Mouse (Mus musculus): ENCODE measurements around the gene Tmem132c. TPM values are rescaled to one million over a fixed set of nuclear protein-coding genes. Genes with fewer than 3 reads are reported as not detected.

The Tmem132c gene
- polyA plus RNA-seq, 2 experiments: 0.08 TPM; not detected in 1

- Histone ChIP-seq H3K4me1 (replicated peaks; ENCODE audit: control insufficient read depth in 2 of 2, insufficient read depth in 2 of 2, low read length in 1 of 2) (no peaks in the 10 kb centered on the region), H3K27me3 (ENCODE audit: control insufficient read depth, insufficient read depth, low read length) (no peaks in the 10 kb centered on the region), H3K9ac (replicated peaks) (no peak overlapping the region), H3K4me3 (ENCODE audit: insufficient read depth in 1 of 2, low read depth in 2 of 2, low read length in 2 of 2) (no peak overlapping the region), H3K9me3 (ENCODE audit: control insufficient read depth, low read length) (no peaks in the 10 kb centered on the region), H3K36me3 (replicated peaks; ENCODE audit: control insufficient read depth, insufficient read depth, low read depth) (no peaks in the 10 kb centered on the region), H3K27ac (no peak overlapping the region), H3K4me2 (ENCODE audit: low read depth) (no peak overlapping the region)
- no peak for TF ChIP-seq EP300 (IDR thresholded peaks at IDR 0.05; ENCODE audit: low read depth)
- TF ChIP-seq CTCF (IDR thresholded peaks at IDR 0.05; ENCODE audit: low read depth): no peak
- ATAC-seq (ENCODE audit: insufficient read depth) (no peak), DNase-seq (ENCODE audit: low read depth in 3 of 3, low spot score in 3 of 3) (no peak)
- 48% methylated on average over 4 of the region's 4 CpGs for WGBS (ENCODE audit: insufficient replicate concordance)
Observed at GRCm38 (mm10) chr5:127281186-127281585, 39.6 kb downstream of the Tmem132c start.

GRCm38 (mm10) chr5:127282539-127283123, 41.0 kb downstream of the Tmem132c start:
- Histone ChIP-seq H3K27me3 (ENCODE audit: control insufficient read depth, insufficient read depth, low read length) (no peaks in the 10 kb centered on the region), H3K36me3 (replicated peaks; ENCODE audit: control insufficient read depth, insufficient read depth, low read depth) (no peaks in the 10 kb centered on the region), H3K4me3 (ENCODE audit: insufficient read depth in 1 of 2, low read depth in 2 of 2, low read length in 2 of 2) (no peak overlapping the region), H3K9me3 (ENCODE audit: control insufficient read depth, low read length) (no peaks in the 10 kb centered on the region), H3K4me2 (ENCODE audit: low read depth) (no peak overlapping the region), H3K27ac (no peak overlapping the region), H3K9ac (replicated peaks) (no peak overlapping the region), H3K4me1 (replicated peaks; ENCODE audit: control insufficient read depth in 2 of 2, insufficient read depth in 2 of 2, low read length in 1 of 2) (no peaks in the 10 kb centered on the region)
- TF ChIP-seq EP300 (IDR thresholded peaks at IDR 0.05; ENCODE audit: low read depth): no peak
- TF ChIP-seq CTCF (IDR thresholded peaks at IDR 0.05; ENCODE audit: low read depth): no peak
- DNase-seq (ENCODE audit: low read depth in 3 of 3, low spot score in 3 of 3) (no peak), ATAC-seq (ENCODE audit: insufficient read depth) (no peak)
- WGBS (ENCODE audit: insufficient replicate concordance): 25% methylated on average over 6 of the region's 6 CpGs

GRCm38 (mm10) chr5:127286886-127287285, 45.3 kb downstream of the Tmem132c start:
- no peak for DNase-seq (ENCODE audit: low read depth in 3 of 3, low spot score in 3 of 3)
- Histone ChIP-seq H3K9me3 (ENCODE audit: control insufficient read depth, low read length) (no peaks in the 10 kb centered on the region), H3K27ac (no peak overlapping the region), H3K4me3 (ENCODE audit: insufficient read depth in 1 of 2, low read depth in 2 of 2, low read length in 2 of 2) (no peak overlapping the region), H3K4me1 (replicated peaks; ENCODE audit: control insufficient read depth in 2 of 2, insufficient read depth in 2 of 2, low read length in 1 of 2) (no peaks in the 10 kb centered on the region), H3K27me3 (ENCODE audit: control insufficient read depth, insufficient read depth, low read length) (no peaks in the 10 kb centered on the region), H3K36me3 (replicated peaks; ENCODE audit: control insufficient read depth, insufficient read depth, low read depth) (no peaks in the 10 kb centered on the region), H3K4me2 (ENCODE audit: low read depth) (no peak overlapping the region), H3K9ac (replicated peaks) (no peak overlapping the region)
- 60% methylated on average over 5 of the region's 5 CpGs for WGBS (ENCODE audit: insufficient replicate concordance)
- TF ChIP-seq CTCF (IDR thresholded peaks at IDR 0.05; ENCODE audit: low read depth): no peak
- TF ChIP-seq EP300 (IDR thresholded peaks at IDR 0.05; ENCODE audit: low read depth): no peak
- ATAC-seq (ENCODE audit: insufficient read depth): no peak

- ATAC-seq (ENCODE audit: insufficient read depth) (no peak), DNase-seq (ENCODE audit: low read depth in 3 of 3, low spot score in 3 of 3) (no peak)
- Histone ChIP-seq H3K4me2 (ENCODE audit: low read depth) (no peak overlapping the region), H3K27me3 (ENCODE audit: control insufficient read depth, insufficient read depth, low read length) (no peaks in the 10 kb centered on the region), H3K4me1 (replicated peaks; ENCODE audit: control insufficient read depth in 2 of 2, insufficient read depth in 2 of 2, low read length in 1 of 2) (no peaks in the 10 kb centered on the region), H3K9me3 (ENCODE audit: control insufficient read depth, low read length) (no peaks in the 10 kb centered on the region), H3K9ac (replicated peaks) (no peak overlapping the region), H3K27ac (no peak overlapping the region), H3K4me3 (ENCODE audit: insufficient read depth in 1 of 2, low read depth in 2 of 2, low read length in 2 of 2) (no peak overlapping the region), H3K36me3 (replicated peaks; ENCODE audit: control insufficient read depth, insufficient read depth, low read depth) (no peaks in the 10 kb centered on the region)
- no peak for TF ChIP-seq CTCF (IDR thresholded peaks at IDR 0.05; ENCODE audit: low read depth)
- no peak for TF ChIP-seq EP300 (IDR thresholded peaks at IDR 0.05; ENCODE audit: low read depth)
- WGBS (ENCODE audit: insufficient replicate concordance): 70% methylated on average over 8 of the region's 8 CpGs
Observed at GRCm38 (mm10) chr5:127289659-127290058, 48.1 kb downstream of the Tmem132c start.

GRCm38 (mm10) chr5:127290461-127291250, 49.0 kb downstream of the Tmem132c start:
- TF ChIP-seq CTCF (IDR thresholded peaks at IDR 0.05; ENCODE audit: low read depth) (no peak), EP300 (IDR thresholded peaks at IDR 0.05; ENCODE audit: low read depth) (no peak)
- DNase-seq (ENCODE audit: low read depth in 3 of 3, low spot score in 3 of 3): no peak
- no peak for ATAC-seq (ENCODE audit: insufficient read depth)

More at GRCm38 (mm10) chr5:127290461-127291250, 49.0 kb downstream of the Tmem132c start:
- H3K27me3 ChIP-seq (ENCODE audit: control insufficient read depth, insufficient read depth, low read length): no peaks in the 10 kb centered on the region
- no peak overlapping the region for H3K27ac ChIP-seq
- WGBS (ENCODE audit: insufficient replicate concordance): 62% methylated on average over 17 of the region's 17 CpGs
- no peak overlapping the region for H3K4me2 ChIP-seq (ENCODE audit: low read depth)
- no peaks in the 10 kb centered on the region for H3K4me1 ChIP-seq (replicated peaks; ENCODE audit: control insufficient read depth in 2 of 2, insufficient read depth in 2 of 2, low read length in 1 of 2)
- no peaks in the 10 kb centered on the region for H3K9me3 ChIP-seq (ENCODE audit: control insufficient read depth, low read length)
- H3K36me3 ChIP-seq (replicated peaks; ENCODE audit: control insufficient read depth, insufficient read depth, low read depth): no peaks in the 10 kb centered on the region
- H3K4me3 ChIP-seq (ENCODE audit: insufficient read depth in 1 of 2, low read depth in 2 of 2, low read length in 2 of 2): no peak overlapping the region
- H3K9ac ChIP-seq (replicated peaks): no peak overlapping the region

Data from liver, embryonic 14.5 days (tissue).